Mouse (Mus musculus) right cerebral cortex, postnatal 10 days (tissue): ENCODE measurements around the gene Gprc5d.

ENCODE experiments used
- DNase-seq, 2 experiments: peaks; one replicate each; pipeline ENCODE4 v3.0.0; 2021; ENCODE audit warnings: low spot score in 2 of 2

Gprc5d gene

GRCm38 (mm10) chr6:135118183-135118582 is at the start of gene Gprc5d:
Gene Gprc5d, minus strand, starts transcription at chr6:135118283.
- DNase-seq = no peak

- DNase-seq = no peak
Observed at GRCm38 (mm10) chr6:135166712-135167111, 48.6 kb upstream of the Gprc5d start.

- DNase-seq = no peak
Observed at GRCm38 (mm10) chr6:135166262-135166661, 48.2 kb upstream of the Gprc5d start.

GRCm38 (mm10) chr6:135165706-135166105 is 47.6 kb upstream of the Gprc5d start:
- DNase-seq = no peak

- DNase-seq = no peak
Observed at GRCm38 (mm10) chr6:135165191-135165590, 47.1 kb upstream of the Gprc5d start.

- DNase-seq = no peak
Observed at GRCm38 (mm10) chr6:135162861-135163260, 44.8 kb upstream of the Gprc5d start.

GRCm38 (mm10) chr6:135162311-135162710 is 44.2 kb upstream of the Gprc5d start:
- DNase-seq = no peak

- no peak for DNase-seq
Observed at GRCm38 (mm10) chr6:135161356-135161755, 43.3 kb upstream of the Gprc5d start.

- DNase-seq = no peak
Observed at GRCm38 (mm10) chr6:135158509-135158908, 40.4 kb upstream of the Gprc5d start.

GRCm38 (mm10) chr6:135157496-135157895 is 39.4 kb upstream of the Gprc5d start:
- DNase-seq = no peak

GRCm38 (mm10) chr6:135156597-135156996 is 38.5 kb upstream of the Gprc5d start:
- no peak for DNase-seq

GRCm38 (mm10) chr6:135153719-135154118 is 35.6 kb upstream of the Gprc5d start:
- no peak for DNase-seq

GRCm38 (mm10) chr6:135150311-135150710 is 32.2 kb upstream of the Gprc5d start:
- DNase-seq = no peak

GRCm38 (mm10) chr6:135149722-135150121 is 31.6 kb upstream of the Gprc5d start:
- DNase-seq = no peak

- DNase-seq = no peak
Observed at GRCm38 (mm10) chr6:135149175-135149574, 31.1 kb upstream of the Gprc5d start.

- DNase-seq = no peak
Observed at GRCm38 (mm10) chr6:135148506-135148905, 30.4 kb upstream of the Gprc5d start.

GRCm38 (mm10) chr6:135145976-135146375 is 27.9 kb upstream of the Gprc5d start:
- no peak for DNase-seq

- DNase-seq = peak in 1 of 2 experiments; percentile 75
Observed at GRCm38 (mm10) chr6:135144516-135144915, 26.4 kb upstream of the Gprc5d start.

- no peak for DNase-seq
Observed at GRCm38 (mm10) chr6:135143151-135143550, 25.1 kb upstream of the Gprc5d start.

- DNase-seq = no peak
Observed at GRCm38 (mm10) chr6:135141451-135142147, 23.5 kb upstream of the Gprc5d start.

- no peak for DNase-seq
Observed at GRCm38 (mm10) chr6:135138746-135139145, 20.7 kb upstream of the Gprc5d start.

GRCm38 (mm10) chr6:135138207-135138606 is 20.1 kb upstream of the Gprc5d start:
- DNase-seq = no peak

GRCm38 (mm10) chr6:135137736-135138135 is 19.7 kb upstream of the Gprc5d start:
- no peak for DNase-seq
